Mouse (Mus musculus): ENCODE data around the gene Rab11fip2. TPM values are rescaled to one million over a fixed set of nuclear protein-coding genes. Genes with fewer than 3 reads are reported as not detected.

Gene Rab11fip2
- polyA plus RNA-seq, 1 experiment, result 8.2 TPM

GRCm38 (mm10) chr19:59866666-59867065 is 76.8 kb downstream of the Rab11fip2 start:
- H3K4me3 ChIP-seq (ENCODE audit: insufficient read depth, low read length), result no peak overlapping the region
- H3K4me1 ChIP-seq (ENCODE audit: control insufficient read depth, insufficient read depth, low read length), result no peaks in the 10 kb centered on the region
- H3K27ac ChIP-seq (ENCODE audit: insufficient read depth, low read depth, low read length), result no peak overlapping the region
- TF ChIP-seq CTCF (IDR thresholded peaks at IDR 0.05; ENCODE audit: low read depth, low read length) (no peak), POLR2A (IDR thresholded peaks at IDR 0.05; ENCODE audit: borderline replicate concordance, low read depth, low read length) (no peak)

GRCm38 (mm10) chr19:59862423-59862822 is 81.0 kb downstream of the Rab11fip2 start:
- Histone ChIP-seq H3K4me1 (ENCODE audit: control insufficient read depth, insufficient read depth, low read length) (no peaks in the 10 kb centered on the region), H3K27ac (ENCODE audit: insufficient read depth, low read depth, low read length) (no peak overlapping the region), H3K4me3 (ENCODE audit: insufficient read depth, low read length) (no peak overlapping the region)
- TF ChIP-seq POLR2A (IDR thresholded peaks at IDR 0.05; ENCODE audit: borderline replicate concordance, low read depth, low read length) (no peak), CTCF (IDR thresholded peaks at IDR 0.05; ENCODE audit: low read depth, low read length) (no peak)

- Histone ChIP-seq H3K4me1 (ENCODE audit: control insufficient read depth, insufficient read depth, low read length) (no peaks in the 10 kb centered on the region), H3K4me3 (ENCODE audit: insufficient read depth, low read length) (no peak overlapping the region), H3K27ac (ENCODE audit: insufficient read depth, low read depth, low read length) (no peak overlapping the region)
- TF ChIP-seq CTCF (IDR thresholded peaks at IDR 0.05; ENCODE audit: low read depth, low read length) (no peak), POLR2A (IDR thresholded peaks at IDR 0.05; ENCODE audit: borderline replicate concordance, low read depth, low read length) (no peak)
These were observed 82.7 kb downstream of the Rab11fip2 start for GRCm38 (mm10) chr19:59860799-59861198.

- H3K4me3 ChIP-seq (ENCODE audit: insufficient read depth, low read length), result no peak overlapping the region
- TF ChIP-seq CTCF (IDR thresholded peaks at IDR 0.05; ENCODE audit: low read depth, low read length), result no peak
- no peak for TF ChIP-seq POLR2A (IDR thresholded peaks at IDR 0.05; ENCODE audit: borderline replicate concordance, low read depth, low read length)
- no peaks in the 10 kb centered on the region for H3K4me1 ChIP-seq (ENCODE audit: control insufficient read depth, insufficient read depth, low read length)
- H3K27ac ChIP-seq (ENCODE audit: insufficient read depth, low read depth, low read length), result no peak overlapping the region
These were observed 90.4 kb downstream of the Rab11fip2 start for GRCm38 (mm10) chr19:59853061-59853460.
